Mouse (Mus musculus) cerebellum, postnatal 10 days (tissue): ENCODE data around the gene Klhl25.
"Not testable (repeated sequence)": the region's sequence is repeated elsewhere in the genome, so short reads cannot be mapped to it uniquely, and the experiment has no call there.

Experiments
- DNase-seq, 2 experiments: peaks; one replicate each; pipeline ENCODE4 v3.0.0; 2021; ENCODE audit warnings: mixed read lengths in 2 of 2

The Klhl25 gene

GRCm38 (mm10) chr7:75848115-75848775 lies at the start of gene Klhl25:
TSS of gene Klhl25 (plus strand) at chr7:75848310.
- peak; percentile 97 to 98 for DNase-seq

GRCm38 (mm10) chr7:75800530-75800929 lies 47.6 kb upstream of the Klhl25 start:
- DNase-seq: no peak

GRCm38 (mm10) chr7:75801022-75801421 lies 47.1 kb upstream of the Klhl25 start:
- no peak for DNase-seq

GRCm38 (mm10) chr7:75801621-75802358 lies 46.3 kb upstream of the Klhl25 start:
- DNase-seq: no peak

GRCm38 (mm10) chr7:75802887-75803286 lies 45.2 kb upstream of the Klhl25 start:
- no peak for DNase-seq

- no peak for DNase-seq
Measured at GRCm38 (mm10) chr7:75806161-75806560, 41.9 kb upstream of the Klhl25 start.

- DNase-seq: peak; percentile 40 to 59
Measured at GRCm38 (mm10) chr7:75806711-75807110, 41.4 kb upstream of the Klhl25 start.

GRCm38 (mm10) chr7:75807460-75808304 lies 40.4 kb upstream of the Klhl25 start:
- peak; percentile 44 to 50 for DNase-seq

GRCm38 (mm10) chr7:75820687-75821086 lies 27.4 kb upstream of the Klhl25 start:
- no peak for DNase-seq

- DNase-seq: no peak
Measured at GRCm38 (mm10) chr7:75822087-75822668, 25.9 kb upstream of the Klhl25 start.

GRCm38 (mm10) chr7:75823071-75823470 lies 25.0 kb upstream of the Klhl25 start:
- DNase-seq: no peak

GRCm38 (mm10) chr7:75826360-75827103 lies 21.6 kb upstream of the Klhl25 start:
- DNase-seq: no peak

GRCm38 (mm10) chr7:75827357-75827756 lies 20.8 kb upstream of the Klhl25 start:
- DNase-seq: no peak

GRCm38 (mm10) chr7:75827850-75828249 lies 20.3 kb upstream of the Klhl25 start:
- peak; percentile 83 to 84 for DNase-seq

GRCm38 (mm10) chr7:75828536-75828935 lies 19.6 kb upstream of the Klhl25 start:
- no peak for DNase-seq

- DNase-seq: no peak
Measured at GRCm38 (mm10) chr7:75830251-75831060, 17.7 kb upstream of the Klhl25 start.

GRCm38 (mm10) chr7:75833960-75834359 lies 14.2 kb upstream of the Klhl25 start:
- DNase-seq: not testable (repeated sequence)

- not testable (repeated sequence) for DNase-seq
Measured at GRCm38 (mm10) chr7:75834932-75835631, 13.0 kb upstream of the Klhl25 start.

GRCm38 (mm10) chr7:75840071-75840470 lies 8.0 kb upstream of the Klhl25 start:
- DNase-seq: no peak

GRCm38 (mm10) chr7:75842306-75842705 lies 5.8 kb upstream of the Klhl25 start:
- DNase-seq: no peak

- DNase-seq: no peak
Measured at GRCm38 (mm10) chr7:75845936-75846335, 2.2 kb upstream of the Klhl25 start.
